Mouse (Mus musculus) brain, embryonic 14.5 days (tissue): ENCODE results near the gene Ttc28.

ENCODE experiments used
- CTCF ChIP-seq: fragments of 200-500 bp; IDR thresholded peaks from 2 replicates; pipeline ENCODE4 v1.5.1; 2012; ENCODE audit warnings: inconsistent platforms, mild to moderate bottlenecking, moderate library complexity, borderline replicate concordance; ENCODE audit not compliant: insufficient read depth, insufficient read length; ENCODE audit errors: extremely low read depth
- POLR2A ChIP-seq: fragments of 200-500 bp; IDR thresholded peaks from 2 replicates; pipeline ENCODE4 v1.6.1; 2012; ENCODE audit warnings: mild to moderate bottlenecking, inconsistent platforms, borderline replicate concordance; ENCODE audit not compliant: poor library complexity, insufficient read depth, insufficient read length, severe bottlenecking; ENCODE audit errors: extremely low read depth

DNA sequence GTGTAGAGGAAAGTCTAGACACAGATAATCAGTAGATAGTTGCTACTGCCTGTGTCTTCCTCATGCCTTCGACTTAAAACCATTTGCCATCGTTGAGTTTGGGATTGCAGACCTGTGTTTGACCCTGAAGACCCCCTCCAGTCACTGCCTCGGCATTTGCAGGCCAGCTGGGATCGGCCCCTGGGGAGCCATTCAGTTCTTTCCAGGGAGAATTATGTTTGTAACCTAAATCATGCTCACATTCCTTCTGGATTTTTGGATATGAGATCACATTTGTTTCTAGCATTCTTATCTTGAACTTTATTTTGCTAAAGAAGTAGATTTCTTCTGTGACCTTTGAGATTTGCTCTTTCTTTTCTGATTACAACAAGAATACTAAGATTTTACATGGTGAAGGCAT is 80.5 kb downstream of the Ttc28 start:
- TF ChIP-seq CTCF (no peak), POLR2A (no peak)
